Mouse (Mus musculus) urinary bladder, adult 18-20 months (tissue): ENCODE results near the gene Zc3h7b.

Experiments used
- DNase-seq, 2 experiments: peaks; one replicate each; pipeline ENCODE4 v3.0.0; 2022; ENCODE audit warnings: low spot score in 2 of 2, mixed read lengths in 2 of 2

Gene Zc3h7b

GRCm38 (mm10) chr15:81845033-81845625 lies 100.3 kb downstream of the Zc3h7b start:
- no peak for DNase-seq

DNA sequence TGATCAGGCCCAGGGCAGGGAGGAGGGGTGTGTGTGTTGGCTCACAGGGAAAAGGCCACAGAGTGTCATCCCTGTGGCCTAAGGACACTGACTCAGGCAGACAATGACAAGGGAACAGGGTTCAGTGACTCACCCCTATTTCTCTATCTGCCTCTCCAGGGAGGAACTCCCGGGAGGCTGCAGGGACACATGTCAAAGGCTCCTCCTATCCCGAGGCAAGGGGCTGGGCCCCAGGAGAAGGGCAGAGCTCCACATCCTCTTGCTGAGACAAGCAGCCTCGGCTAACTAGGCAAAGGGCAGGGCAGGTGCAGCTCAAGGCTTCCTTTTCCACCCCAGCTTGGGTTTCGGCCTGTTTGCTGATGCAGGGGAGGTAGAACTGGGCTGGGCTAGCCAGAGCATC lies 100.9 kb downstream of the Zc3h7b start:
- peak; percentile 44 to 67 for DNase-seq
